Mouse (Mus musculus) spleen, postnatal 4 days (tissue): ENCODE measurements around the gene Gm10118.

Experiments
- DNase-seq, 2 experiments: peaks; one replicate each; pipeline ENCODE4 v3.0.0; 2022; ENCODE audit warnings: low spot score in 2 of 2

Gene Gm10118

GRCm38 (mm10) chr10:63927334-63927733 is at the start of gene Gm10118:
Gene Gm10118, minus strand, starts transcription at chr10:63927434.
- no peak for DNase-seq

- no peak for DNase-seq
These were observed 45.1 kb upstream of the Gm10118 start for GRCm38 (mm10) chr10:63972300-63972699.

GRCm38 (mm10) chr10:63954308-63954930 is 27.2 kb upstream of the Gm10118 start:
- no peak for DNase-seq

GRCm38 (mm10) chr10:63951481-63951880 is 24.2 kb upstream of the Gm10118 start:
- no peak for DNase-seq

- no peak for DNase-seq
These were observed 23.6 kb upstream of the Gm10118 start for GRCm38 (mm10) chr10:63950867-63951266.

- DNase-seq: no peak
These were observed 20.0 kb upstream of the Gm10118 start for GRCm38 (mm10) chr10:63947266-63947665.

GRCm38 (mm10) chr10:63945534-63945933 is 18.3 kb upstream of the Gm10118 start:
- DNase-seq: no peak

GRCm38 (mm10) chr10:63933946-63934345 is 6.7 kb upstream of the Gm10118 start:
- no peak for DNase-seq

- DNase-seq: no peak
These were observed 18.4 kb downstream of the Gm10118 start for GRCm38 (mm10) chr10:63908878-63909277.

- no peak for DNase-seq
These were observed 27.3 kb downstream of the Gm10118 start for GRCm38 (mm10) chr10:63899891-63900290.

- no peak for DNase-seq
These were observed 32.6 kb downstream of the Gm10118 start for GRCm38 (mm10) chr10:63894612-63895011.

GRCm38 (mm10) chr10:63886449-63887088 is 40.7 kb downstream of the Gm10118 start:
- DNase-seq: no peak

GRCm38 (mm10) chr10:63880462-63880903 is 46.8 kb downstream of the Gm10118 start:
- no peak for DNase-seq
